11 mouse cellular contexts compared by ENCODE assay signal in genomic region chr4:75855688-75856296, GRCm38 (mm10).
DNase-seq lines count a peak whose midpoint lies in the region; ATAC-seq lines count a peak whose summit lies in the region.
"Had no signal": no experiment of that assay in that cellular context is flagged by ENCODE, and none has a peak within 500 bp of the region (broad histone marks: within the 10 kb centered on the region; RNA-seq: fewer than 3 reads in every experiment).

No protein-coding gene starts in this region.

- ATAC-seq in limb, embryonic 11.5 days (ENCODE audit: insufficient number of reproducible peaks, low FRiP score, low TSS enrichment, low read depth): peak; percentile 51
- ATAC-seq in hindbrain, embryonic 15.5 days (ENCODE audit: low FRiP score, low read depth): peak; percentile 30; the same call in 1 of the 2 replicates
- ATAC-seq in neural tube, embryonic 15.5 days (ENCODE audit: low FRiP score): peak; percentile 79; the same call in 1 of the 2 replicates
- ATAC-seq: lung, postnatal 0 days had no signal

- DNase-seq in limb, embryonic 11.5 days (ENCODE audit: low spot score): peak; percentile 46
- DNase-seq in limb, embryonic 10.5 days (ENCODE audit: low spot score): no peak
- DNase-seq in embryo, embryonic 9.5 days (ENCODE audit: extremely low spot score): peak; percentile 49
- DNase-seq in layer of hippocampus, postnatal 25 days (ENCODE audit: extremely low spot score in 1 of 2, low spot score in 1 of 2): no peak
- DNase-seq in urinary bladder, postnatal 4 days (ENCODE audit: low spot score in 2 of 2): no peak
- DNase-seq: adrenal gland, adult 8-10 months; kidney, adult 9 months; thymus, adult 18-20 months had no signal

- no peak overlapping the region for H3K4me3 ChIP-seq in limb, embryonic 11.5 days (ENCODE audit: low read depth, low read length)
- no peak overlapping the region for H3K4me3 ChIP-seq in limb, embryonic 10.5 days
- H3K4me3 ChIP-seq in hindbrain, embryonic 15.5 days: no peak overlapping the region
- H3K4me3 ChIP-seq in neural tube, embryonic 15.5 days (replicated peaks): no peak overlapping the region

- H3K27me3 ChIP-seq in limb, embryonic 11.5 days (ENCODE audit: control insufficient read depth, insufficient read depth, low read length): no peaks in the 10 kb centered on the region
- no peaks in the 10 kb centered on the region for H3K27me3 ChIP-seq in limb, embryonic 10.5 days (ENCODE audit: low read depth, poor library complexity, severe bottlenecking)
- no peaks in the 10 kb centered on the region for H3K27me3 ChIP-seq in hindbrain, embryonic 15.5 days
- H3K27me3 ChIP-seq in neural tube, embryonic 15.5 days (replicated peaks): no peaks in the 10 kb centered on the region

- H3K9me3 ChIP-seq in limb, embryonic 11.5 days (ENCODE audit: control insufficient read depth, low read length): no peaks in the 10 kb centered on the region
- H3K9me3 ChIP-seq in limb, embryonic 10.5 days (replicated peaks): no peaks in the 10 kb centered on the region
- no peaks in the 10 kb centered on the region for H3K9me3 ChIP-seq in hindbrain, embryonic 15.5 days
- no peaks in the 10 kb centered on the region for H3K9me3 ChIP-seq in neural tube, embryonic 15.5 days (replicated peaks)

- H3K27ac ChIP-seq in limb, embryonic 11.5 days (replicated peaks; ENCODE audit: low read depth, low read length): no peak overlapping the region
- H3K27ac ChIP-seq in limb, embryonic 10.5 days: no peak overlapping the region; the same call in 1 of the 2 replicates
- no peak overlapping the region for H3K27ac ChIP-seq in hindbrain, embryonic 15.5 days (replicated peaks)
- no peak overlapping the region for H3K27ac ChIP-seq in neural tube, embryonic 15.5 days (replicated peaks)

- H3K9ac ChIP-seq in limb, embryonic 11.5 days (ENCODE audit: low read length): no peak overlapping the region
- no peak overlapping the region for H3K9ac ChIP-seq in hindbrain, embryonic 15.5 days
- H3K9ac ChIP-seq in neural tube, embryonic 15.5 days (replicated peaks): no peak overlapping the region

- H3K36me3 ChIP-seq in limb, embryonic 11.5 days (ENCODE audit: control insufficient read depth, insufficient read depth, low read length): no peaks in the 10 kb centered on the region
- no peaks in the 10 kb centered on the region for H3K36me3 ChIP-seq in limb, embryonic 10.5 days
- H3K36me3 ChIP-seq in hindbrain, embryonic 15.5 days: no peaks in the 10 kb centered on the region
- no peaks in the 10 kb centered on the region for H3K36me3 ChIP-seq in neural tube, embryonic 15.5 days

- WGBS in limb, embryonic 11.5 days: 14% methylated on average over 6 of the region's 6 CpGs
- WGBS in limb, embryonic 10.5 days: 19% methylated on average over 6 of the region's 6 CpGs
- WGBS in hindbrain, embryonic 15.5 days: 24% methylated on average over 6 of the region's 6 CpGs
- WGBS in neural tube, embryonic 15.5 days: 10% methylated on average over 6 of the region's 6 CpGs

- H3K4me1 ChIP-seq in limb, embryonic 11.5 days (ENCODE audit: control insufficient read depth, insufficient read depth, low read length): no peaks in the 10 kb centered on the region
- H3K4me1 ChIP-seq in limb, embryonic 10.5 days: peaks cover 19% of the 10 kb centered on the region; the same call in 1 of the 2 replicates
- H3K4me1 ChIP-seq in hindbrain, embryonic 15.5 days (replicated peaks): peaks cover 6% of the 10 kb centered on the region
- H3K4me1 ChIP-seq in neural tube, embryonic 15.5 days: 0 out of 2 replicates have a peak, but pooled peaks cover 2% of the 10 kb centered on the region

- H3K4me2 ChIP-seq in limb, embryonic 11.5 days (ENCODE audit: low read depth, severe bottlenecking): no peak overlapping the region
- H3K4me2 ChIP-seq in hindbrain, embryonic 15.5 days: no peak overlapping the region
- no peak overlapping the region for H3K4me2 ChIP-seq in neural tube, embryonic 15.5 days

Comparison
In these comparisons a context has a peak if more than half of its experiments do, and no peak if none do; other contexts are left out.
1. DNase-seq: peak in limb, embryonic 11.5 days (single experiment) and embryo, embryonic 9.5 days (single experiment); none in limb, embryonic 10.5 days (single experiment), layer of hippocampus, postnatal 25 days (0 of 2) and urinary bladder, postnatal 4 days (0 of 2).
2. Peak in every context shown above with its lines, with median percentiles within 50 percentile points of each other: ATAC-seq.